Mouse (Mus musculus): ENCODE data around the gene Pcp2. TPM values are rescaled to one million over a fixed set of nuclear protein-coding genes. Genes with fewer than 3 reads are reported as not detected.

The Pcp2 gene
- polyA plus RNA-seq, 1 experiment from 2014 or later = 0.17 TPM

DNA sequence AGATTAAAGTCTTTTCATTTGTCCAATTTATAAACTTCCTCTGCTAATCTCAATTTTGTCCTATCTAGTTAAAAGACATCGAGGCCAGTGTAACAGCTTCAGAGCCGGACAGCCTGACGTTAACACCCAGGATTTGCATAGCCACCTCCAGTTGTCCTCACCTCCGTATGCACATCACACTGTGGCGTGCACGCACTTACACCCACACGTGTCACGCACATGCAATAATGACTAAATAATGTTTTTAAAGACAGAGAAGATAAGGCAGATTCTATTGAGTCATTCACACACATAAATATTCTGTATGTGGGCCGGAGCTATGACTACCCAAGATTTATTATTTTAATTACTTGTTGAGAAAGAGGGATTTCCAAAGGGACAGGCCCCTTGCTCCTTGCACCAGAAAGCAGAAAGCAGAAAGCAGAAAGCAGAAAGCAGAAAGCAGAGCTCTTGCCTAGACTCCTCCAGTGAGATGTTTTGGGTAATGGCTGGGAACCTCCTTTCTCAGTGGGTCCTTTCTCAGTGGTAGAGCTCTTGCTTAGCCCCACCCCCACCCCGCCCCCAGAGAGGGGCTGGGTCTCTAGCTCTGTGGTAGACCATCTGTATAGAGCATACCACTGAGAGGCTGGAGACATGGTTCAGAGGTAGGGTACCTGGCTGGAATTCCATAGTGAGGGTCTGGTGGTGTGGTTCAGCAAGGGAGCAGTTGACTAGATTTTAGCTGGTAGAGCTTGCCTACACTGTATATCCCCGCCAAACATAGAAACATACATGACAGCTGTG, 29.6 kb upstream of the Pcp2 start:
- Histone ChIP-seq H3K4me1 (ENCODE audit: control insufficient read depth, insufficient read depth, low read length) (no peaks in the 10 kb centered on the region), H3K36me3 (ENCODE audit: control insufficient read depth, insufficient read depth) (no peaks in the 10 kb centered on the region), H3K9me3 (replicated peaks; ENCODE audit: control insufficient read depth, low read length) (no peaks in the 10 kb centered on the region), H3K27ac (ENCODE audit: low read length) (no peak overlapping the region), H3K27me3 (ENCODE audit: control insufficient read depth, insufficient read depth, low read length) (peaks cover 2% of the 10 kb centered on the region; the same call in 1 of the 2 replicates), H3K4me2 (ENCODE audit: low read depth, low read length) (no peak overlapping the region), H3K9ac (ENCODE audit: low read length) (no peak overlapping the region), H3K4me3 (ENCODE audit: low read length) (no peak overlapping the region)
- 0 out of 2 replicates have a peak, but pooled peaks have one; percentile 14 for ATAC-seq (replicated peaks; ENCODE audit: extremely low read depth, insufficient read depth, low FRiP score)
- WGBS = 63% methylated on average over 11 of the region's 11 CpGs

DNA sequence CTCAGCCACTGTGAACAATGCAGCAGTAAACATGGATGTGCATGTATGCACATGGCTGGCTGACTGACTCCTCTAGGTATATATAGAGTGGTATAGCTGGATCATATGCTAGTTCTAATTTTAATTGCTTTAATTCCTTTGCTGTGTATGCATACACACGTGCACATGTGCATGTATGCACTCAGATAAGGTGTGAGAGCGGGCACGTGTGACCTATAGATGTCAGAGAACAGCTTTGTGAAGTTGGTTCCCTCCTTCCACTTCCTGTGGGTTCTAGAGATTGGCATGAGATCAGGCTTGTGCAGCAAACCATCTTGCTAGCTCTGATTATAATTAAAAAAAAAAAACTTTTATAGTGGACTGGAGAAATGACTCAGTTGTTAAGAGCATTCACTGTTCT, 27.5 kb upstream of the Pcp2 start:
- Histone ChIP-seq H3K27ac (ENCODE audit: low read length) (no peak overlapping the region), H3K4me2 (ENCODE audit: low read depth, low read length) (no peak overlapping the region), H3K4me1 (ENCODE audit: control insufficient read depth, insufficient read depth, low read length) (no peaks in the 10 kb centered on the region), H3K9me3 (replicated peaks; ENCODE audit: control insufficient read depth, low read length) (no peaks in the 10 kb centered on the region), H3K4me3 (ENCODE audit: low read length) (no peak overlapping the region), H3K27me3 (ENCODE audit: control insufficient read depth, insufficient read depth, low read length) (peaks cover 2% of the 10 kb centered on the region; the same call in 1 of the 2 replicates), H3K36me3 (ENCODE audit: control insufficient read depth, insufficient read depth) (no peaks in the 10 kb centered on the region), H3K9ac (ENCODE audit: low read length) (no peak overlapping the region)
- 62% methylated on average over 3 of the region's 3 CpGs for WGBS
- no peak for ATAC-seq (replicated peaks; ENCODE audit: extremely low read depth, insufficient read depth, low FRiP score)

DNA sequence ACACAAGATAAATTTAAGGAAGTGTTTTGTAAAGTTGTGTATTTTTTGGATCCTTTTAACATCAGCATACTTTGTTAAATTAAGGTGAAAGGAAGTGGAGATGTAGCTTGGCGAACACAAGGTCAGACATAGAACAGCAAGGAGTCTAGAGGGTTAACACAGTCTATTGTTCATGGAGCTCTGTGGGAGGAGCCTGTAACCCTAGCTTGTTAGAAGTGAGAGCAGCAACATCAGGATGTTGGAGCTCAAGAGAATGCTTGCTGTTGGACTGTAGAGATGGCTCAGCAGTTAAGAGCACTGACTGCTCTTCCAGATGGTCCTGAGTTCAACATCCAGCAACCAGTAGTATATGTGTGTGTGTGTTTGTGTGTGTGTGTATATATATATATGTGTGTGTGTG, 23.6 kb upstream of the Pcp2 start:
- Histone ChIP-seq H3K4me2 (ENCODE audit: low read depth, low read length) (0 out of 2 replicates have a peak overlapping the region, but pooled peaks have one; percentile 11), H3K9ac (ENCODE audit: low read length) (no peak overlapping the region), H3K4me1 (ENCODE audit: control insufficient read depth, insufficient read depth, low read length) (no peaks in the 10 kb centered on the region), H3K9me3 (replicated peaks; ENCODE audit: control insufficient read depth, low read length) (no peaks in the 10 kb centered on the region), H3K27me3 (ENCODE audit: control insufficient read depth, insufficient read depth, low read length) (no peaks in the 10 kb centered on the region), H3K27ac (ENCODE audit: low read length) (no peak overlapping the region), H3K36me3 (ENCODE audit: control insufficient read depth, insufficient read depth) (no peaks in the 10 kb centered on the region), H3K4me3 (ENCODE audit: low read length) (no peak overlapping the region)
- 52% methylated on average over 1 of the region's 1 CpGs for WGBS
- ATAC-seq (replicated peaks; ENCODE audit: extremely low read depth, insufficient read depth, low FRiP score) = no peak

DNA sequence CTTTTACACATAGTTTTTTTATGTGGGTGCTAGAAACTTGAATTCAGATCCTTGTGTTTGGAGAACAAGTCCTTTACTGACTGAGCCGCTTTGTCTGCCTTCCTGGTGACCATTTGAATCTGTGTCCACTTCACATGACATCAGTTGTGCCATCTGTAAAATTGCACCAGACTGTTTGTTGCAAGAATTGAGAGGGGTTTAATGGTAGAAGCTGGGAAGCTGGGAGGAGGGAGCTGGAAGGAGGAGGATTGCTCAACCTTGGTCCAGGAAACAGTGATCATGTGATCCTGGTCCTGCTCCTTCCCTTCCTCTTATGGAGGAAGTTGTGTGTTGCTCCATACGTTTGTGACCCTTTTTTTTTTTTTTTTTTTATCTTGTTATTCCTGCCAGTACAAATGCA, 22.9 kb upstream of the Pcp2 start:
- Histone ChIP-seq H3K4me1 (ENCODE audit: control insufficient read depth, insufficient read depth, low read length) (no peaks in the 10 kb centered on the region), H3K4me3 (ENCODE audit: low read length) (no peak overlapping the region), H3K36me3 (ENCODE audit: control insufficient read depth, insufficient read depth) (no peaks in the 10 kb centered on the region), H3K27me3 (ENCODE audit: control insufficient read depth, insufficient read depth, low read length) (no peaks in the 10 kb centered on the region), H3K9me3 (replicated peaks; ENCODE audit: control insufficient read depth, low read length) (no peaks in the 10 kb centered on the region), H3K9ac (ENCODE audit: low read length) (no peak overlapping the region), H3K27ac (ENCODE audit: low read length) (no peak overlapping the region), H3K4me2 (ENCODE audit: low read depth, low read length) (no peak overlapping the region)
- ATAC-seq (replicated peaks; ENCODE audit: extremely low read depth, insufficient read depth, low FRiP score) = no peak
- 49% methylated on average over 2 of the region's 2 CpGs for WGBS

DNA sequence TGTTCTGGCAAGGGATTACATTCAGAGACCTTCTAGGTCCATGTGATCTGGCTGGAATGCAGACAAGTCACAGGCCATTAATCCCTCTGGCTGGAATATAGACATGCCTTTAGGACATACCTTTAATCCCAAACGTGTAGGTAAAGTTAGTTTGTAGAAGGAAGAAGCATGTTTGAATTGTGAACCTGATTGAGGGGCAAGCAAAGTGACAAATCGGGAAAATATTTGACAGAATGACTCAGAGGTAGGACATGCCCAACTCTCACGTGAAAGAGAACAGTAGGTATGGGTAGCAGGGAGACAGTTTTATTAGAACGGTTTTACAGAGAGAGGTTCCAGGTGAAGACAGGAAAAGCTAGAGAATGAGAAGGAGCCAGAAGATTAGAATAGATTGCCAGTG, 22.2 kb upstream of the Pcp2 start:
- Histone ChIP-seq H3K4me3 (ENCODE audit: low read length) (no peak overlapping the region), H3K27me3 (ENCODE audit: control insufficient read depth, insufficient read depth, low read length) (no peaks in the 10 kb centered on the region), H3K9me3 (replicated peaks; ENCODE audit: control insufficient read depth, low read length) (no peaks in the 10 kb centered on the region), H3K9ac (ENCODE audit: low read length) (no peak overlapping the region), H3K4me1 (ENCODE audit: control insufficient read depth, insufficient read depth, low read length) (no peaks in the 10 kb centered on the region), H3K4me2 (ENCODE audit: low read depth, low read length) (no peak overlapping the region), H3K27ac (ENCODE audit: low read length) (no peak overlapping the region), H3K36me3 (ENCODE audit: control insufficient read depth, insufficient read depth) (no peaks in the 10 kb centered on the region)
- WGBS = 70% methylated on average over 4 of the region's 4 CpGs
- no peak for ATAC-seq (replicated peaks; ENCODE audit: extremely low read depth, insufficient read depth, low FRiP score)

DNA sequence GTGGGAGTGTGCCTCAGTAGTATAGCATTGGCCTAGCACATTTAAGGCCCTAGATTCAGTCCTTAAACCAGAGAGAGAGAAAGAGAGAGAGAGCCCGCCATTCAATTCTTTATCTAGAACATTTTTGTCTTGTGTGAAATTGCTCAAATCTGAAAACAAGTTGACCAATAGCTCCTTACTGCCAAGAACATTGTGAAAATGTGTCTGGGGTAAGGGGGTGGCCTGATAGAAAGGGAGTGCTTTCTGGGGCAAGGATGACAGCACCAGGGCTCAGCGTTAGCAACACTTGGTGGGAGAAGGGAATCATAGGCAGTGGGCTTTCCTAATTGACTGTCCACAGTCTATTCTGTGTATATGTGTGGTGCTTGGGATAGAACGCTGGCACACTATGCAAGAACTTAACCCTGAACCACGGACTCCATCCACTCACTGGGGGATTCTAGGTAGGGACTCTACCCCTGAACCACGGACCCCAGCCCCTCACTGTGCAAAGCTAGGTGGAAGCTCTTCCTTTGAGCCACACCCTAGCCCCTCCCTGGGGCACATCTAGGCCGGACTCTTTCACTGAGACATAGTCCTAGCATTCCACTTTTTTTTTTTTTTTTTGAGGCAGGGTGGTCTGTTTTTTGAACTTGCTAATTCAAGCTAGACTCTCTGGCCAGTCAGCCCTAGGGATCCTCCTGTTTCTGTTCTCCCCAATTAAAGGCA, 21.6 kb upstream of the Pcp2 start:
- Histone ChIP-seq H3K27me3 (ENCODE audit: control insufficient read depth, insufficient read depth, low read length) (no peaks in the 10 kb centered on the region), H3K9me3 (replicated peaks; ENCODE audit: control insufficient read depth, low read length) (no peaks in the 10 kb centered on the region), H3K36me3 (ENCODE audit: control insufficient read depth, insufficient read depth) (no peaks in the 10 kb centered on the region), H3K4me2 (ENCODE audit: low read depth, low read length) (no peak overlapping the region), H3K4me3 (ENCODE audit: low read length) (no peak overlapping the region), H3K9ac (ENCODE audit: low read length) (no peak overlapping the region), H3K27ac (ENCODE audit: low read length) (no peak overlapping the region), H3K4me1 (ENCODE audit: control insufficient read depth, insufficient read depth, low read length) (no peaks in the 10 kb centered on the region)
- ATAC-seq (replicated peaks; ENCODE audit: extremely low read depth, insufficient read depth, low FRiP score) = no peak
- 78% methylated on average over 6 of the region's 6 CpGs for WGBS

DNA sequence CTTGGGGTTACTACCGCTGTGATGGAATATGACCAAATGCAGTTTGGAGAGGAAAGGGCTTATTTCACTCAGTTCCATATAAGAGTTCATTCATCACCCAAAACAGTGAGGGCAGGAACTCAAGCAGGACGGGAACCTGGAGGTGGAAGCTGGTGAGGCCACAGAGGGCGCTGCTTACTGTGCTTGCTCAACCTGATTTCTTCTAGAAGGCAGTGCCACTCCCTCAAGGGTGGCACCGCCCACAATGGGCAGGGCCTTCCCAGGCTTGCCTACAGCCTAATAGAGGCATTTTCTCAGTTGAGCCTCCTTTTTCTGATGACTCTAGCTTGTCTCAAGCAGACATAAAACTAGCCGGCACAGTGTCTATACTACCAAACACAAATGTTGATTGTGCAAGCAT, 20.5 kb upstream of the Pcp2 start:
- Histone ChIP-seq H3K4me3 (ENCODE audit: low read length) (no peak overlapping the region), H3K36me3 (ENCODE audit: control insufficient read depth, insufficient read depth) (no peaks in the 10 kb centered on the region), H3K27ac (ENCODE audit: low read length) (no peak overlapping the region), H3K27me3 (ENCODE audit: control insufficient read depth, insufficient read depth, low read length) (no peaks in the 10 kb centered on the region), H3K9me3 (replicated peaks; ENCODE audit: control insufficient read depth, low read length) (no peaks in the 10 kb centered on the region), H3K9ac (ENCODE audit: low read length) (no peak overlapping the region), H3K4me2 (ENCODE audit: low read depth, low read length) (no peak overlapping the region), H3K4me1 (ENCODE audit: control insufficient read depth, insufficient read depth, low read length) (no peaks in the 10 kb centered on the region)
- 25% methylated on average over 5 of the region's 5 CpGs for WGBS
- ATAC-seq (replicated peaks; ENCODE audit: extremely low read depth, insufficient read depth, low FRiP score) = no peak

DNA sequence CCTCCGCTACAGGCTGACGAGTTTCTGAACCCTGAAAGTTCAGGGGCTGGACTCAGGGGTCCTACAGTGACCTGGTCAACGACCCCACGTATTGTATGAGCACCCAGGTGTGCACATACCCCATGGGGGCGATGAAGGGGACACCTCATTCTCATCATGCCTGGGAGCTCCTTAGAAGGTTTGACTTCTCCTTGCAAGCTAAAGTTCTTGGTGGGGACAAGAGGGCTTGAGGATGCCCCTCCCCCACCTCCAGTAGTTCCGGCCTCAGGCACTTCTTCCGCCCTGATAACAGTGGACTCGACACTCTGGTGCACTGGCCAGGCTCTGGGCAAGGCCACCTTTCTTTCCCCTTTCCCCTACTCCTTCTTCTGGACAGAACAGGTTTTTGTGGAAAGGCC, 6.1 kb upstream of the Pcp2 start:
- Histone ChIP-seq H3K4me3 (ENCODE audit: low read length) (peak overlapping the region; percentile 54), H3K9ac (ENCODE audit: low read length) (peak overlapping the region; percentile 69), H3K9me3 (replicated peaks; ENCODE audit: control insufficient read depth, low read length) (no peaks in the 10 kb centered on the region), H3K27me3 (ENCODE audit: control insufficient read depth, insufficient read depth, low read length) (no peaks in the 10 kb centered on the region), H3K4me2 (ENCODE audit: low read depth, low read length) (peak overlapping the region; percentile 85), H3K36me3 (ENCODE audit: control insufficient read depth, insufficient read depth) (no peaks in the 10 kb centered on the region), H3K27ac (ENCODE audit: low read length) (no peak overlapping the region), H3K4me1 (ENCODE audit: control insufficient read depth, insufficient read depth, low read length) (peaks cover 5% of the 10 kb centered on the region; the same call in 1 of the 2 replicates)
- 9% methylated on average over 8 of the region's 8 CpGs for WGBS
- peak; percentile 15; the same call in 1 of the 2 replicates for ATAC-seq (replicated peaks; ENCODE audit: extremely low read depth, insufficient read depth, low FRiP score)
